ENCODE assay signal across 12 mouse cellular contexts in the genomic region with DNA sequence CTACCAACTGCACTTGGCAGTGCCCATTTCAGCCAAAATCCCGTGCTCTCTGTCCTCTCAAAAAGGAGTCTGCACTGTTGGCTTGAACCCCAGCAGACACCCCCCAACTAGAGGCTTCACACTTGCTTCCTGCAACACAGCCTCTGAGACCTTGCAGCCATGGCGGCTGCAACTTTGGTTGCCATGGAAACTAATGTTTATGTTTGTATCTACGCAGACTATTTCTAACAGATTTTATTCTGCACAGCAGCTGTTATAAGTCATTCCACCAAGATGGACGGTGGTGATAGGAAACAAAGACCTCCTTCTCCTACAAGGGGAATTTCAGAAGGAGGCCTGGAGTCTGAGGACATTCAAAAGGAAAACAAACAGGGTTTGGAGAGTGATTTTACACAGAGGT.
DNase-seq lines count a peak whose midpoint lies in the region; ATAC-seq and TF ChIP-seq lines count a peak whose summit lies in the region.
"Had no signal": no experiment of that assay in that cellular context is flagged by ENCODE, and none has a peak within 500 bp of the region (broad histone marks: within the 10 kb centered on the region; RNA-seq: fewer than 3 reads in every experiment).

No protein-coding gene starts in this region.

- peak overlapping the region; percentile 66 for H3K27ac ChIP-seq in hindbrain, embryonic 15.5 days (replicated peaks)
- H3K27ac ChIP-seq in hindbrain, embryonic 10.5 days, result no peak overlapping the region
- H3K27ac ChIP-seq in embryonic facial prominence, embryonic 15.5 days (replicated peaks), result peak overlapping the region; percentile 34; the same call in 1 of the 2 replicates
- H3K27ac ChIP-seq in gastrocnemius, adult 2 months, result no peak overlapping the region
- H3K27ac ChIP-seq: midbrain, embryonic 12.5 days had no signal

- intact Hi-C loops in gastrocnemius, adult 2 months (cut with DNase I), result no loop called here

- ATAC-seq in hindbrain, embryonic 15.5 days (ENCODE audit: low FRiP score, low read depth), result peak; percentile 49; the same call in 1 of the 2 replicates
- peak; percentile 64; the same call in 1 of the 2 replicates for ATAC-seq in embryonic facial prominence, embryonic 15.5 days (ENCODE audit: insufficient number of reproducible peaks, low FRiP score, low TSS enrichment, low read depth)
- no peak for ATAC-seq in megakaryocyte-erythroid progenitor cell, adult 5-6 weeks (replicated peaks; ENCODE audit: low FRiP score, low TSS enrichment, poor library complexity, severe bottlenecking)
- no peak for ATAC-seq in cerebellum, adult (ENCODE audit: insufficient number of reproducible peaks, low FRiP score, low TSS enrichment)
- ATAC-seq: CD4-positive, CD25-positive, alpha-beta regulatory T cell, adult 4 months had no signal

- no peaks in the 10 kb centered on the region for H3K9me3 ChIP-seq in hindbrain, embryonic 15.5 days
- H3K9me3 ChIP-seq in hindbrain, embryonic 10.5 days, result no peaks in the 10 kb centered on the region
- H3K9me3 ChIP-seq in embryonic facial prominence, embryonic 15.5 days (replicated peaks), result no peaks in the 10 kb centered on the region
- H3K9me3 ChIP-seq: midbrain, embryonic 12.5 days had no signal

- no peak for TF ChIP-seq CTCF in gastrocnemius, adult 2 months (IDR thresholded peaks at IDR 0.05)

- H3K4me1 ChIP-seq in hindbrain, embryonic 15.5 days (replicated peaks), result peaks cover 24% of the 10 kb centered on the region
- H3K4me1 ChIP-seq in hindbrain, embryonic 10.5 days (replicated peaks), result peaks cover 21% of the 10 kb centered on the region
- H3K4me1 ChIP-seq in embryonic facial prominence, embryonic 15.5 days, result peaks cover 20% of the 10 kb centered on the region

- H3K36me3 ChIP-seq in hindbrain, embryonic 15.5 days, result no peaks in the 10 kb centered on the region
- no peaks in the 10 kb centered on the region for H3K36me3 ChIP-seq in hindbrain, embryonic 10.5 days
- no peaks in the 10 kb centered on the region for H3K36me3 ChIP-seq in embryonic facial prominence, embryonic 15.5 days
- H3K36me3 ChIP-seq: midbrain, embryonic 12.5 days had no signal

- no peak for DNase-seq in hindbrain, embryonic 10.5 days (ENCODE audit: low spot score)
- peak; percentile 4 for DNase-seq in R1 (ENCODE audit: low read depth, low spot score)
- DNase-seq in lung, postnatal 4 days, result peak; percentile 11 to 46
- no peak for DNase-seq in gastrocnemius, adult 2 months
- DNase-seq: gastrocnemius, postnatal 36 days; kidney, adult 18-20 months had no signal

- H3K4me3 ChIP-seq in hindbrain, embryonic 15.5 days, result no peak overlapping the region
- no peak overlapping the region for H3K4me3 ChIP-seq in hindbrain, embryonic 10.5 days
- no peak overlapping the region for H3K4me3 ChIP-seq in embryonic facial prominence, embryonic 15.5 days (replicated peaks)
- H3K4me3 ChIP-seq in gastrocnemius, adult 2 months, result no peak overlapping the region
- H3K4me3 ChIP-seq: midbrain, embryonic 12.5 days had no signal

- 23% methylated on average over 4 of the region's 4 CpGs for WGBS in hindbrain, embryonic 15.5 days
- 55% methylated on average over 4 of the region's 4 CpGs for WGBS in hindbrain, embryonic 10.5 days
- WGBS in embryonic facial prominence, embryonic 15.5 days, result 21% methylated on average over 4 of the region's 4 CpGs

- H3K9ac ChIP-seq in hindbrain, embryonic 15.5 days, result no peak overlapping the region
- no peak overlapping the region for H3K9ac ChIP-seq in embryonic facial prominence, embryonic 15.5 days
- H3K9ac ChIP-seq: midbrain, embryonic 12.5 days had no signal

- H3K4me2 ChIP-seq in hindbrain, embryonic 15.5 days, result no peak overlapping the region
- peak overlapping the region; percentile 24; the same call in 1 of the 2 replicates for H3K4me2 ChIP-seq in embryonic facial prominence, embryonic 15.5 days (replicated peaks)
- H3K4me2 ChIP-seq: midbrain, embryonic 12.5 days had no signal

- H3K27me3 ChIP-seq in hindbrain, embryonic 15.5 days, result no peaks in the 10 kb centered on the region
- H3K27me3 ChIP-seq in hindbrain, embryonic 10.5 days (ENCODE audit: insufficient read depth, poor library complexity, severe bottlenecking), result no peaks in the 10 kb centered on the region
- no peaks in the 10 kb centered on the region for H3K27me3 ChIP-seq in embryonic facial prominence, embryonic 15.5 days
- H3K27me3 ChIP-seq: midbrain, embryonic 12.5 days had no signal

Comparison
In these comparisons a context has a peak if more than half of its experiments do, and no peak if none do; other contexts are left out.
1. H3K27ac ChIP-seq: peak in hindbrain, embryonic 15.5 days (single experiment) and embryonic facial prominence, embryonic 15.5 days (single experiment); none in hindbrain, embryonic 10.5 days (single experiment) and gastrocnemius, adult 2 months (single experiment).
2. ATAC-seq: peak in hindbrain, embryonic 15.5 days (single experiment) and embryonic facial prominence, embryonic 15.5 days (single experiment); none in megakaryocyte-erythroid progenitor cell, adult 5-6 weeks (single experiment) and cerebellum, adult (single experiment).
3. DNase-seq: peak in R1 (single experiment) and lung, postnatal 4 days (2 of 2); none in hindbrain, embryonic 10.5 days (single experiment) and gastrocnemius, adult 2 months (single experiment).